Mouse (Mus musculus) olfactory bulb, adult 2 months (tissue): ENCODE data around the gene Rint1. TPM values are rescaled to one million over a fixed set of nuclear protein-coding genes. Genes with fewer than 3 reads are reported as not detected.

Experiments used
- H3K27ac ChIP-seq: fragments of 200-500 bp; 2 replicates; pipeline ENCODE4 v1.5.1; 2012; ENCODE audit warnings: low read depth, low read length; ENCODE audit not compliant: insufficient read depth
- H3K4me1 ChIP-seq: fragments of 200-500 bp; 2 replicates; pipeline ENCODE4 v1.6.1; 2012; ENCODE audit warnings: low read length; ENCODE audit not compliant: control insufficient read depth, insufficient read depth
- H3K4me3 ChIP-seq: fragments of 200-500 bp; 2 replicates; pipeline ENCODE4 v1.5.1; 2012; ENCODE audit warnings: mild to moderate bottlenecking, low read depth, low read length, moderate library complexity; ENCODE audit not compliant: insufficient read depth
- CTCF ChIP-seq: fragments of 200-500 bp; IDR thresholded peaks from 2 replicates; pipeline ENCODE4 v1.5.1; 2012; ENCODE audit warnings: low read depth, mild to moderate bottlenecking, low read length, moderate library complexity; ENCODE audit not compliant: insufficient read depth
- POLR2A ChIP-seq: fragments of 200-500 bp; IDR thresholded peaks from 2 replicates; pipeline ENCODE4 v1.6.1; 2012; ENCODE audit warnings: mild to moderate bottlenecking, low read depth, low read length, moderate library complexity; ENCODE audit not compliant: insufficient read depth
- WGBS: fragments of 180-500 bp; shearing (Covaris S2); methylation state at CpG from one replicate; pipeline ENCODE4 v1.1.7; 2018; 5-methylcytosine and 5-hydroxymethylcytosine counted together
- polyA plus RNA-seq: library from polyadenylated mRNA; stranded (reverse); fragments of >200 nt; gene quantifications from 2 replicates; pipeline ENCODE4 v1.2.4, GENCODE M21; 2012; ENCODE audit warnings: low replicate concordance; ENCODE audit not compliant: missing spikeins, insufficient read depth, insufficient read length

Gene Rint1
- polyA plus RNA-seq, 1 experiment, result not detected

DNA sequence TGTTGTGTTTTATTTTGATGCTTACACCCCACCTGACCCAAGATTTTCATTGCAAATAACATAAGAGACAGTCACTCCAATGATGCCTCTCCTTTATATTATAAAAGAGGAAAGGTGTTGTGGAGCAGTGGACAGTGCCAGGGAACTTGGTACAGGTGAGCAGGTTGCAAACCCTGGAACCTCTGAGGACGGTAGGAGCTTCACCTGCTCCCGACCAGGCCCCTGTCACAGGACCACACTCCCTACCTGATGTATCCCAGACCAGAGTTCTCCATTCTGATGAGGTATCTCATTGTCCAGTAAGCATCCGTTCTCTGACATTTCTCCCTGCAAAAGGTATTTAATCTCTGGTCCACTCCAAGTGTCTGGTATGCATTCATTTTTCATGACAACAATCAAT, 70.5 kb downstream of the Rint1 start:
- Histone ChIP-seq H3K27ac (no peak overlapping the region), H3K4me3 (no peak overlapping the region), H3K4me1 (peaks cover 2% of the 10 kb centered on the region; the same call in 1 of the 2 replicates)
- 92% methylated on average over 3 of the region's 3 CpGs for WGBS
- no peak for TF ChIP-seq POLR2A

DNA sequence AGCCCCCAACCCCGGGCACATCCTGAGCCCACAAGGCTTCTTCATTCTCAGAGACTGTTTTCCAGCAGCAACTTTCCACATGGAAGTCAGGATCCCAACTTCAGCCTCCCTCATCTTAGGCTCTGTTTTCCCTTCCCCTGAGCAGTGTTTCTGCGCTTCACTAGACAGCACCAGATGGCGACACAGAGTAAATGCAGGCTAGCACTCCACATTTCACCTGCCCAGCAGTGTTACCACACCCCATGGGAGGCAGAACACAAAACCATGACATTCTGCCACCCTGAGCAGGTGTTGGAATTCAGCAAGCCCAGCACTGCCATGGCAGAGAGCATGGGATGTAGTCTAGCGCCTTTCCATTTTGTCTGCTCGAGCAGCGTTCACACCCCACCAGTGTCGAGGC, 71.1 kb downstream of the Rint1 start:
- no peak overlapping the region for H3K27ac ChIP-seq
- no peak overlapping the region for H3K4me3 ChIP-seq
- TF ChIP-seq POLR2A (no peak), CTCF (no peak)
- H3K4me1 ChIP-seq, result peaks cover 5% of the 10 kb centered on the region
- 75% methylated on average over 7 of the region's 7 CpGs for WGBS

- no peak for TF ChIP-seq CTCF
- TF ChIP-seq POLR2A, result no peak
- H3K4me1 ChIP-seq, result peaks cover 5% of the 10 kb centered on the region
- H3K27ac ChIP-seq, result no peak overlapping the region
- no peak overlapping the region for H3K4me3 ChIP-seq
- 97% methylated on average over 1 of the region's 1 CpGs for WGBS
These were observed 71.7 kb downstream of the Rint1 start for GRCm38 (mm10) chr5:23859087-23859718.

GRCm38 (mm10) chr5:23859896-23860295, 72.4 kb downstream of the Rint1 start:
- WGBS, result 91% methylated on average over 5 of the region's 5 CpGs
- Histone ChIP-seq H3K4me3 (no peak overlapping the region), H3K27ac (no peak overlapping the region), H3K4me1 (peaks cover 12% of the 10 kb centered on the region)
- no peak for TF ChIP-seq POLR2A
- no peak for TF ChIP-seq CTCF

DNA sequence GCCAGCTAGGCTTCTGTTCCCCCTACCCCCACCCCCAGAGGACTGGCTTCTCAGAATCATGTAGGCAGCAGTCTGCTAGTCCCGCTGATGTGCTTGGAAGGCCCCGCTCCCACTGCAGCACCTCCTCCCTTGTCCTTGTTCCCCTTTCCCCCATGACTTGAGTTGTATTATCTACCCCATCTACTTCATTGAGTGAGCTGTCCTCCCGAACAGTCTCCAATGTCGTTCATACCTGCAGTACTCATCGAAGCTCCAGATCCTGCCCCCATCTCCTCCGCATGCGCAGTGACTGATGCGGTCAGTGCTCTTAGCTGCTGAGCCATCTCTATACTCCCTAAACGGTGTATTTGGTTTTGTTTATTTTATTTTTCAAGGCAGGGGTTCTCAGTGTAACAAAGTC, 74.2 kb downstream of the Rint1 start:
- H3K4me1 ChIP-seq, result peaks cover 19% of the 10 kb centered on the region
- TF ChIP-seq CTCF, result no peak
- H3K4me3 ChIP-seq, result no peak overlapping the region
- H3K27ac ChIP-seq, result no peak overlapping the region
- 95% methylated on average over 9 of the region's 9 CpGs for WGBS

DNA sequence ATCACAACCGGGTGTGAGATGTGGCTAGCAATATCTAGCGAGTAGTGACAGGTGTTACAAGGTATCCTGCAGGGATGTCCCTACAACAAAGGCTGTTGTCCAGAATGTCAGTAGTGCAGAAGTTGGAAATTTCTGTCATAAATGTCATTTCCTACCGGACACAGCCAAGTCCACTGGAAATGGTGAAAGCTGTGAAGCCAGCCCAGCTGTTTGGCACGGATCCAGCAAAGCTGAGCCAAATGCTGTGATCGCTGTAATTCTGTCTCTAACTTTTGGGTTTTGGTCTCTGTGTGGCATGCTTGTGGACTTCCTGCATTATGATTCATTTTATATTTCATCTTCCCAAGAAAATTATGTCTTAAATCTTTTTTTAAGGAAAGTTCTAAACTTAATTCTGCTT, 74.8 kb downstream of the Rint1 start:
- 63% methylated on average over 5 of the region's 5 CpGs for WGBS
- no peak overlapping the region for H3K27ac ChIP-seq
- no peak overlapping the region for H3K4me3 ChIP-seq
- no peak for TF ChIP-seq POLR2A
- H3K4me1 ChIP-seq, result peaks cover 21% of the 10 kb centered on the region

- H3K27ac ChIP-seq, result no peak overlapping the region
- H3K4me3 ChIP-seq, result no peak overlapping the region
- H3K4me1 ChIP-seq, result peaks cover 21% of the 10 kb centered on the region
- TF ChIP-seq CTCF (no peak), POLR2A (no peak)
- 91% methylated on average over 7 of the region's 7 CpGs for WGBS
These were observed 75.9 kb downstream of the Rint1 start for GRCm38 (mm10) chr5:23863166-23864053.

DNA sequence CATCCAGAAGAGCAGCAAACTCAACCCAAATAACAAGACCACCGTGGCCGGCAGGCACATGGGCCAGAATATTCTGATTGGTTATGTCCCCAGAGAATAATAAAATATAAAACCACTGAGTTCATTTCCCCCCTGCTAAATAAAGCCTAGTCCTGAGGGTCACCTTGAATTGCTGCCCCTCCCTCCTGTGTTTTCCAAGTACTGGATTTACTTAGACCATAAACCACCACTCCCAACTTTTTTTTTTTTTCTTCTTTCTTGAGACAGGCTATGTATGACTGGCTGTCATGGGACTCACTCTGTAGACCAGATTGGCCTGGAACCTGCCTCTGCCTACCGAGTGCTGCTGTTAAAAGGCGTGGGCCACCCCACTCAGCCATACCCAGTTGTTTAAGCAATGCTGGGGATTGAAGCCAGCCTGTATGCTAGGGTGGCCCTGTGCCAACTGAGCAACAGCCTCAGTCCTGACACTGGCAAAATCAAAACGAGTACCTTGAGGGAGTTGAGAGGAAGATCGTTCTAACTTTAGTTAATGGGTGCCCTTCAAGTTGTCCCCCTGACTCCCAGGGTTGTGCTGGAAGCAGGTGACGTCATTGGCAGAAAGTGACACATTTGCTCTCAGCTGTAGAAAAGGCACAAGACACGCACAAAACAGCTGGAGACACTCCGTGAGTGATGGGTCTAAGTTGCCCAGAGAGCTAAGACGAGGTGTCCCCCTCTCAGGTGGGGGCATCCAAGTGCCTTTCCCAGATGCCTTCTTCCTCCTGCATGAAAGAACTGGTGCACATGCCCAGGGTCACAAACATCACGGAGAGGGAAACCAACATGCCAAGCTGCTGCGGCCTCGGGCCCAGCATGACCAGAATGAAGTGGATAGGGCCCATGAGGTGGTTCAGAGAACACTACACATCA, 76.8 kb downstream of the Rint1 start:
- peak overlapping the region; percentile 83 for H3K27ac ChIP-seq
- 82% methylated on average over 13 of the region's 13 CpGs for WGBS
- TF ChIP-seq CTCF, result no peak
- no peak for TF ChIP-seq POLR2A
- H3K4me1 ChIP-seq, result peaks cover 21% of the 10 kb centered on the region
- no peak overlapping the region for H3K4me3 ChIP-seq

- Histone ChIP-seq H3K4me3 (no peak overlapping the region), H3K27ac (peak overlapping the region; percentile 83), H3K4me1 (peaks cover 21% of the 10 kb centered on the region)
- WGBS, result 34% methylated on average over 5 of the region's 5 CpGs
- no peak for TF ChIP-seq CTCF
- no peak for TF ChIP-seq POLR2A
These were observed 78.4 kb downstream of the Rint1 start for GRCm38 (mm10) chr5:23865941-23866340.

Other genes starting within 250 kb of the Rint1 start
- gene Srpk2, start 103.1 kb upstream of the Rint1 start, polyA plus RNA-seq, result 166 TPM in 1 of 2 replicates, not detected in the other
- not detected in 2 replicates for gene Pus7, start 4.0 kb upstream of the Rint1 start, polyA plus RNA-seq
- gene Tomm7, start 56.5 kb downstream of the Rint1 start, polyA plus RNA-seq, result not detected in 2 replicates
- gene Fam126a, start 243.0 kb downstream of the Rint1 start, polyA plus RNA-seq, result not detected in 2 replicates